Mouse (Mus musculus) heart, postnatal 0 days (tissue): Measurements from ENCODE around the gene Elf2. TPM values are rescaled to one million over a fixed set of nuclear protein-coding genes. Genes with fewer than 3 reads are reported as not detected.

ENCODE experiments used
- ATAC-seq: fragments of 200-750 bp; cut with Nextera tagmentation; 2 replicates; pipeline ENCODE4 v1.8.0; 2017; ENCODE audit warnings: low read depth, moderate number of reproducible peaks, moderate library complexity; ENCODE audit not compliant: insufficient read depth
- DNase-seq: peaks from one replicate; pipeline ENCODE4 v3.0.0-alpha.2; 2016; ENCODE audit warnings: low spot score
- H3K27ac ChIP-seq: fragments of 300-500 bp; sonication (generic); 2 replicates; pipeline ENCODE4 v1.5.1; 2014; ENCODE audit warnings: low read depth, mild to moderate bottlenecking
- H3K27me3 ChIP-seq: fragments of 300-500 bp; sonication (generic); 2 replicates; pipeline ENCODE4 v1.6.1; 2014; ENCODE audit warnings: low read length, mixed read lengths; ENCODE audit not compliant: control insufficient read depth, insufficient read depth
- H3K36me3 ChIP-seq: fragments of 300-500 bp; sonication (generic); replicated peaks from 2 replicates; pipeline ENCODE4 v1.6.1; 2014; ENCODE audit warnings: low read length, mixed read lengths; ENCODE audit not compliant: control insufficient read depth, insufficient read depth
- H3K4me1 ChIP-seq: fragments of 300-500 bp; sonication (generic); 2 replicates; pipeline ENCODE4 v1.6.1; 2014; ENCODE audit warnings: antibody characterized with exemption; ENCODE audit not compliant: control insufficient read depth, insufficient read depth
- H3K4me2 ChIP-seq: fragments of 300-500 bp; sonication (generic); 2 replicates; pipeline ENCODE4 v1.6.1; 2014; ENCODE audit warnings: low read depth, mild to moderate bottlenecking, low read length, moderate library complexity
- H3K4me3 ChIP-seq: fragments of 300-500 bp; sonication (generic); 2 replicates; pipeline ENCODE4 v1.5.1; 2014; ENCODE audit warnings: low read depth, low read length
- H3K9ac ChIP-seq: fragments of 300-500 bp; sonication (generic); replicated peaks from 2 replicates; pipeline ENCODE4 v1.6.1; 2014; ENCODE audit warnings: low read depth, low read length, mixed read lengths
- H3K9me3 ChIP-seq: fragments of 300-500 bp; sonication (generic); replicated peaks from 2 replicates; pipeline ENCODE4 v1.6.1; 2016; ENCODE audit warnings: low read length; ENCODE audit not compliant: control insufficient read depth
- CTCF ChIP-seq: IDR thresholded peaks from 2 replicates; pipeline ENCODE4 v1.5.1; 2016; ENCODE audit warnings: antibody characterized with exemption, control low read depth, low read depth
- EP300 ChIP-seq: IDR thresholded peaks from 2 replicates; pipeline ENCODE4 v1.6.1; 2016; ENCODE audit warnings: antibody characterized with exemption, low read depth
- WGBS: fragments of 180-500 bp; shearing (Covaris S2); extraction: QIAGEN DNeasy Blood & Tissue Kit; methylation state at CpG from one replicate; pipeline ENCODE4 v1.1.7; 2014; 5-methylcytosine and 5-hydroxymethylcytosine counted together
- polyA plus RNA-seq: library from polyadenylated mRNA; unstranded; fragments of >200 nt; fragmentation: Nextera tagmentation; extraction: Ambion mirVana; gene quantifications from 2 replicates; pipeline ENCODE4 v1.2.1, GENCODE M21; 2015
- total RNA-seq: library from RNA; depleted of rRNA; stranded (reverse); fragments of >200 nt; gene quantifications from 2 replicates; pipeline ENCODE4 v1.2.3, GENCODE M21; 2014; ENCODE audit warnings: low replicate concordance

The Elf2 gene
- total and polyA plus RNA-seq, 2 experiments from 2014 or later: 46.5 to 84.0 TPM

DNA sequence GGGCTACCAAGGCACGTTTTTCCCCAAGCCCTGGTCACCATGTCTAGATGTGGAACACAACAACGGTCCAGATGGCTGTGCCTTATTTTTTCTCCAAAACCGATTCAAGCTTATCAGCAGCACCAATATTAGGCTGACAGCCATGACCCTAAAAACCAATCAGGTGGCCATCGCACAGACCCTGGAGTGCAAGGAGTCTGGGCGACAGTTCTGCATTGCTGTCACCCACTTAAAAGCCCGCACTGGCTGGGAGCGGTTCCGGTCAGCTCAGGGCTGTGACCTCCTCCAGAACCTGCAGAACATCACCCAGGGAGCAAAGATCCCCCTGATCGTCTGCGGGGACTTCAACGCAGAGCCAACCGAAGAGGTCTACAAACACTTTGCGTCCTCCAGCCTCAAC is 90.6 kb downstream of the Elf2 start:
- TF ChIP-seq CTCF: no peak
- TF ChIP-seq EP300: no peak
- Histone ChIP-seq H3K9me3 (no peaks in the 10 kb centered on the region), H3K4me2 (no peak overlapping the region), H3K4me3 (no peak overlapping the region), H3K36me3 (peaks cover 67% of the 10 kb centered on the region), H3K27ac (no peak overlapping the region), H3K9ac (no peak overlapping the region), H3K27me3 (no peaks in the 10 kb centered on the region), H3K4me1 (no peaks in the 10 kb centered on the region)
- WGBS: 86% methylated on average over 13 of the region's 13 CpGs
- no peak for DNase-seq
- no peak for ATAC-seq

- Histone ChIP-seq H3K36me3 (peaks cover 63% of the 10 kb centered on the region), H3K4me2 (no peak overlapping the region), H3K9ac (no peak overlapping the region), H3K9me3 (no peaks in the 10 kb centered on the region), H3K4me1 (no peaks in the 10 kb centered on the region), H3K27me3 (no peaks in the 10 kb centered on the region), H3K4me3 (no peak overlapping the region), H3K27ac (no peak overlapping the region)
- TF ChIP-seq CTCF (no peak), EP300 (no peak)
- DNase-seq (no peak), ATAC-seq (no peak)
- WGBS: 80% methylated on average over 11 of the region's 11 CpGs
Measured at GRCm38 (mm10) chr3:51249460-51249859, 91.0 kb downstream of the Elf2 start.

GRCm38 (mm10) chr3:51248600-51248999 is 91.9 kb downstream of the Elf2 start:
- H3K36me3 ChIP-seq: peaks cover 54% of the 10 kb centered on the region
- H3K27me3 ChIP-seq: no peaks in the 10 kb centered on the region
- TF ChIP-seq CTCF (no peak), EP300 (no peak)
- H3K4me2 ChIP-seq: no peak overlapping the region
- no peaks in the 10 kb centered on the region for H3K4me1 ChIP-seq
- no peak overlapping the region for H3K4me3 ChIP-seq
- DNase-seq (no peak), ATAC-seq (no peak)
- whole genome bisulfite sequencing: 91% methylated on average over 6 of the region's 6 CpGs
- no peaks in the 10 kb centered on the region for H3K9me3 ChIP-seq
- no peak overlapping the region for H3K9ac ChIP-seq
- no peak overlapping the region for H3K27ac ChIP-seq

GRCm38 (mm10) chr3:51247704-51248103 is 92.8 kb downstream of the Elf2 start:
- Histone ChIP-seq H3K27ac (no peak overlapping the region), H3K36me3 (peaks cover 45% of the 10 kb centered on the region), H3K4me3 (no peak overlapping the region), H3K27me3 (no peaks in the 10 kb centered on the region), H3K9me3 (no peaks in the 10 kb centered on the region), H3K4me1 (no peaks in the 10 kb centered on the region), H3K4me2 (no peak overlapping the region), H3K9ac (no peak overlapping the region)
- TF ChIP-seq EP300 (no peak), CTCF (no peak)
- WGBS: 72% methylated on average over 16 of the region's 16 CpGs
- ATAC-seq: peak; percentile 59
- DNase-seq: no peak

- WGBS: 93% methylated on average over 3 of the region's 3 CpGs
- Histone ChIP-seq H3K9me3 (no peaks in the 10 kb centered on the region), H3K4me3 (no peak overlapping the region), H3K27ac (no peak overlapping the region), H3K9ac (no peak overlapping the region), H3K27me3 (no peaks in the 10 kb centered on the region), H3K36me3 (0 out of 2 replicates have a peak, but pooled peaks cover 4% of the 10 kb centered on the region), H3K4me1 (no peaks in the 10 kb centered on the region), H3K4me2 (no peak overlapping the region)
- DNase-seq: no peak
- ATAC-seq: no peak
- TF ChIP-seq EP300: no peak
- TF ChIP-seq CTCF: no peak
Measured at GRCm38 (mm10) chr3:51239541-51239940, 100.9 kb downstream of the Elf2 start.

DNA sequence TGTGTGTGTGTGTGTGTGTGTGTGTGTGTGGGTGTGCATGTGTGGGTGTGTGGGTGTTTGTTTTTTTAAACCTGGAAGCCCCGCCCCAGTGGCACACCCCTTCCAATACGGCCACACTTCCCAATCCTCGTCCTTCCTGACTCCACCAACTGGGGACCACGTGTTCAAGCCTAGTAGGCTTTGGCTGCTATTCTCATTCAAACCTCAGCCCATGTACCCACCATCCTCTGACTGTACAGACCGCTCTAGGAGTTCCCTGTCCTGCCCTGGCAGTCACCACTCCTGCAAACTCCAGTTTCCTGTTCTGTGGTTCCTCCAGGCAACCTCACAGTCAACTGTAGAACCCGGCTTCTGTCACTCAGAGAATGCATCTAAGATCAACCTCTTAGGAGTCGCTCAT is 101.9 kb downstream of the Elf2 start:
- H3K27me3 ChIP-seq: no peaks in the 10 kb centered on the region
- ATAC-seq (no peak), DNase-seq (no peak)
- H3K4me3 ChIP-seq: no peak overlapping the region
- no peak overlapping the region for H3K27ac ChIP-seq
- H3K36me3 ChIP-seq: 0 out of 2 replicates have a peak, but pooled peaks cover 4% of the 10 kb centered on the region
- no peak overlapping the region for H3K9ac ChIP-seq
- H3K9me3 ChIP-seq: no peaks in the 10 kb centered on the region
- 68% methylated on average over 7 of the region's 7 CpGs for WGBS
- no peaks in the 10 kb centered on the region; the same call in 1 of the 2 replicates for H3K4me1 ChIP-seq
- H3K4me2 ChIP-seq: no peak overlapping the region
- TF ChIP-seq EP300: no peak
- no peak for TF ChIP-seq CTCF
